Mouse (Mus musculus) right cerebral cortex, postnatal 14 days (tissue): Measurements from ENCODE around the gene Cpeb2.

Experiments used
- DNase-seq: peaks from one replicate; pipeline ENCODE4 v3.0.0; 2022

The Cpeb2 gene

DNA sequence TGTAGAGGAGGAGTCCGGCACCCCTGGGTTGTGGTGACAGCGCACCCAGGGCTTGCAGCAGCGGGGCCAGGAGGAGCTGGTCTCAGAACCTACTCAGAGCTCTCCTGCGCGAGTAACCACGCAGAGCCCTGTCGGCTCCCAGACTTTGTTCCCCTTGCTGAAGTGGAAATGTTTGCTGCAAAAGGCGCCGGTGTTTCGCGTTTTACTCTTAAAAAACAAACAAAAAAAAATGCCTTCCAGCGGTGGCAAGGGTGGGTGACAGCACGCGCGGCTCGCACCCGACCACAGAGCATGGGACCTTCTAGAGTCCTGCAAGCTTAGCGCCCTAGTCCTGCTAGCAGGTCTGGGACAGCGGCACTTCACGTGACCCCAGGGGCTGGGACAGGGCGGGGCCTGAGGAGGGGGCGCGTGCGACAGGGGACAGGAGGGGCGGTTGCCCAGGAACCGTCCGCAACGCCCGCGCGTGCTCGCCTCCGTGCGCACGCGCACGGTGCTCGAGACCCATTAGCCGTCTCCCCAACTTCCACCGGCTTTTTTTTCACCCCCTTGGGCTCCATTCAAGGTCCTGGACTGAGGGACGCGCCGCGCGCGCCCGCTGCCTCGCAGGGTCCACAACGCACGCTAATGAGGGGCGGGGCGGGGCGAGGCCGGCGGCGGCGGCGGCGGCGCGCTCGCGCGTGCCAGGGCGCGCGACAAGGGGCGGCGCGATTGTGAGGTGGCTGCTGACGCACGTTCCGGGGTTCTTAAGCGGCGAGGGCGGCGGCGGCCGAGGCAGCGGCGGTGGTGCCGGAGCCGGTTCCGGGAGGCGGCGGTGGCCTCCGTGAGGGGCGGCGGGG lies at the start of gene Cpeb2:
Gene Cpeb2, plus strand, starts transcription at position 691 of the 836 bp plus-strand sequence.
- peak; percentile 93 for DNase-seq

DNA sequence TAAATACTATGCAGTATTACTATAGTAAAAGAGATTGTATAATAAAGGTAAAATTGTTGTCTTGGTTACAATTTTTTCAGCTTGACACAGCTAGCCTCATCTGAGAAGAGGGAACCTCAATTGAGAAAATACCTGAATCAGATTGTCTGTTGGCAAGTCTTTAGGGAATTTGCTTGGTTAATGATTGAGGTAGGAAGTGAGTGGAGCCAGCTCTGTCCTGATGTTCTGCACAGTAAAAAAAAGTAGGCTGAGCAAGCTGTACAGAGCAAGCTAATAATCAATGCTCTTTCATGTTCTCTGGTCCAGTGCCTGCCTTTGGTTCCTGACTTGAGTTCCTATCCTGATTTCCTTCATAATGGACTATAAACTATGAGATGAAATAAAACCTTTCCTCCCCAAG lies 49.4 kb upstream of the Cpeb2 start:
- DNase-seq, result no peak

DNA sequence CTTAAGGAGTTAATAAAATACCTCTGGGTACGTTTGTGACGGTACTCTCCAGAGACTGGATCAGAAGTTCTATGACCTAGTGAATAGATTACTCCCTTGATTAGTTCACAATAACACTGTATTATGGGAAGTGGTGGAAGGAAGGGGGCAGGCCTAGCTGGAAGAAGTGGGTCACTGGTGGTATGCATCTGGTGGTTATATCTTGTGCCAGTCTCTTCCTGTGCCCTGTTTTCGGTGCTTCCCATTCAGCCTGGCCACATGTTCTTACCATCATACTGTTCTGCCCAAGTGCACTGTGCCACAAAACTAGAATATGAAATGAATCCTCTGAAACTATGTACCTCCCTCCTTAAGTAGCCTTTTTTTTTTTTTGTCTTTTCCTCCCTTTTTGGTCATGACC lies 48.1 kb upstream of the Cpeb2 start:
- DNase-seq, result no peak

DNA sequence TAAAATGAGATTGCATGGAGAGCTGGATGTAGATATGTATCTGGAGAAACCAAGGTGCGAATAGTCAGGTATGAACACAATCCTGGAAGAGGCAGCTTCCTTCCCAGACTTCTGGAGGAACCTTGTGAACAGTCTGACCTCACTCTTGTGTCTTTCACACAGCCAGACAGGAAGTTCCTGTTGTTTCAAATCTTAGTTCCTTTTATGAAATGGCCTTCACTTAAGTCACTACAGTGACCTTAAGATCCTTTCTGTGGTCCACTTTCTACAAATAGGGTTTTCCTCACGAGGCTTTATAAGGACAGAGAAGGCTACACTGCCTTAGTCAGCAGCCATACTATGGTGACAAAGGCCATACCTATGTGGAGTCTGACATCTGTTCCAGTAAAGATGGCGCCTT lies 47.5 kb upstream of the Cpeb2 start:
- no peak for DNase-seq

DNA sequence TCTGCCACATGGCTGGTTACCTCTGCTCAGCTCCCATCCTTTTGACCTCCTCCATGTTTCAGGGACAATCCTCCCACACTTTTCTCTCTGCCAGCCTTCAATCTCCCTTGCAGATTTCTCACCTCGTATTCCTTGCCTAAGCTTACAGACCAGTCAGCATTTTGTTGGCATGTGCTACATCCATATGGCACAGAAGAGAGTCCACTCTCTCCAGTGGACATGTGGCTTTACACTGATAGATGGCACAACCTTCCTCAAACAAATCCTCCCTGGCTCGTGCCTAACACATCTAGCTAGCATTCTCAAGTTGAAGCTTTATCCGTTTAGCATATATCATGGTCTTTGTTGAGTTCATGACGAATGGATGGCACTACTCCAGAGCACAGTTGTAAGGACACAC lies 32.3 kb upstream of the Cpeb2 start:
- DNase-seq, result no peak

DNA sequence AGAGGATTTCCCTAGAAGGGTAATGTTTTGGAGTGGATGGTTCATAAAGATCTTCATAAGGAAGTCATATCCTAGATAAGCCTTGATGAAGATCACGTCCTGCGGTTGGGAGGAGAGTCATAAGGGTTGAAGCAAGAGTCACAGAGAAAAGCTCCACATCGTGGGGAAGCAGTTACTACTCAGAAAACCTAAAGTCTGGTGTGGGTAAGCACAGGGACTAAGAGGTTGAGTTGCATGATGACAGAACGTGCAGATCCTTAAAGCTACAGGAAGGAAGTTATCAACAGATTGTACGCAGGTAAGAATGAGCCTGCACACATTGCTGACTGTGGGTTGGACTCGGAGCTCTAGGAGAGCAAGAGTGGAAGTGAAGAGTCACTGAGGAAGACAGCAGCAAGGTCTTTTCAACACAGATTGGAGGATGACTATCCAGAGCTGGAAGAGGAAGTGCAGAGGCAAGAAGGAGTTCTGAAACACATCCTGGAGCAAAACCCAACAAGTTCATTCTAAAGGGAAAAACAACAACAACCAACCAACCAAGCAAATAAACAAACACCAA lies 26.4 kb upstream of the Cpeb2 start:
- no peak for DNase-seq

- no peak for DNase-seq
These were observed 15.5 kb upstream of the Cpeb2 start for GRCm38 (mm10) chr5:43217468-43217867.

DNA sequence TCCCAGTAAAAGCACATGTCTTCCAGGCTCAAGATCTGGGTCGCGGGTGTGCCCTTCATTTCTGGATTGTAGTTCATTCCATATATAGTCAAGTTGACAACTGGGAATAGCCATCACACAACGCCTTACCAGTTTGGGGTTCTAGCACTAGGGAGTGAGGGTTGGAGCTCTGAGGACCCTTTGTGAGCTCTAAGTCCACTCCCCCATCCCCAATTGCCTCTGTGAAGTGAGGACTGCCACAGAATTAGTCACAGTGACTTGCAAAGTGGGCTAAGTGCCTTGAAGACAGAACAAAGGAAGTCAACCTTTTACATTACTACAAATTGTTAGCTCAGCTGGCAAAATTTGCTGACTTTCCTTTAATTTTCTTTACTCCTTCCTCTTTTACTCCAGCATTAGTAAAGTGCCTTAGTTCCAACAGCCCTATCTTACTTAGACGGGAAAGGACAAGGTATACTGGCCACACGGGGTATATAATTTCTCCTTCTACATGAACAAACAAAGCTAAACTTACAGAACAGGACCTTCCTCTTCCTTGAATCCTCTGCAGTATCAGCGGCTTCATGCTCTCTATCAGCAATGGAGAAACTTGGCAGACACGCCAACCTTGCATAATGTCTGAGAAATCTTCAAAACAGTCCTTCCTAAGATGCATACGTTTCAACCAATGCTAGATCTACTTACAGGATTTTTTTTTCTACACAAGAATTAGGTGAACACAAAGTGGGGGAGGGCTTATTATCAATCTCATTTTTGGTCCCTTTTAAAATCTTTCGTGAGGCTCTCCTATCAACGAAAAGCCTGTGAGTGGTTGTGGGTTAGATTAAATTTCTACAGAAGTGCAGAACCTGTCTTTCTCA lies 14.8 kb upstream of the Cpeb2 start:
- DNase-seq, result no peak

- DNase-seq, result no peak
These were observed 14.2 kb upstream of the Cpeb2 start for GRCm38 (mm10) chr5:43218847-43219132.

DNA sequence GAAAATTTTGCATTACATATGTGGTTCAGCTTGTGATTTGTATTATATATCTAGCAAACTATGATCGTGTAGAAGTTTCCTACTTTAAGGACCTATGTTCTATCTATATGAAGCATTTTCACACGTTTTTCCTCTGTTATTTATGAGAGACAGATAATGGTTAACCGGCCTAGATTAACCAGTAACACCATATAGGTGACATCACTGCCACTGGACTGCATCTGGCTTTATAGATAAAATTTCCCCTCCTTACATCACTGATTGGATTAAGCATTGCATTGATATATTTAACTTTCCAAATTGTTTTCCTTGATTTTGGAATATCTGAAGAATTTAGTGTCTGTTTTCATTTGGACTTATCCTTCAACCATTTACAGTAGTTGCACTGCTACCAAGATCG lies 9.6 kb upstream of the Cpeb2 start:
- DNase-seq, result no peak

- DNase-seq, result no peak
These were observed 8.7 kb upstream of the Cpeb2 start for GRCm38 (mm10) chr5:43224245-43224644.

DNA sequence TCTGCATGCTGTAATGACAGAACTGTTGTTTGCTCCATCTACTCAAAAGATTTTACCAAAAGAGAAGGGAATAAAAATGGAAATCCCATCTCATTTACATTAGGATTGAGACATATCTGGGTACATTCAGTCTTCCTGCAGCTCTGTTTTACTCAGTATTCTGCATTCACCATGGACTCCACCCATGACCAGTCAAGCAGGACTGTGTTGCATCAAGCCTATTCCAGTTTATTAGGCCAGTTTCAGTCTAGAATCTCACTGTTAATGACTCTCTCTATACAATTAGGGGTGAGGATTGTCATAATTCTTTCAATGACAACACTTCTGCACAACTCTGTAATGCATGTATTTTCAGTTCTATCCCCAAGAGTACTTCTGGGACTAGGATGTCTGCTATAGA lies 6.8 kb upstream of the Cpeb2 start:
- DNase-seq, result no peak

GRCm38 (mm10) chr5:43227607-43228006 lies 5.4 kb upstream of the Cpeb2 start:
- DNase-seq, result no peak

DNA sequence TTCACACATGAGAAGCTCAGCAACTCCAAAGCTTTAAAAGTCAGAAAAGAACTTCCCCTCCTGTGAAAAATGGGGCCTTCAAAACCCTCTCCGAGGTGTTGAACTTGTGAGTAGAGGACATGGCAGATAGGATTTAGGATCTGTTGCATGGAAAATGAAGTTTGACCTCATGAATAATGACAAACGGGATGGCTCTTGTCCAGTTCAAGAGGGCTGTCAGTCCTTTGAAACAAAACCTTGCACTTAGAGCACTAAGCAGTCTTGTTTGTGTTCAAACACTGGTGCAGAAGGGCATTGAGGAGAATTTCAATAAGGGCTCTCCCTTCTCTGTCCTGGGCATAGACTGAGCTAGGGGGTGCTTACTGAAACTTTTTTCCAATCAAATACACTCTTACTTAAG lies 1.9 kb upstream of the Cpeb2 start:
- no peak for DNase-seq

DNA sequence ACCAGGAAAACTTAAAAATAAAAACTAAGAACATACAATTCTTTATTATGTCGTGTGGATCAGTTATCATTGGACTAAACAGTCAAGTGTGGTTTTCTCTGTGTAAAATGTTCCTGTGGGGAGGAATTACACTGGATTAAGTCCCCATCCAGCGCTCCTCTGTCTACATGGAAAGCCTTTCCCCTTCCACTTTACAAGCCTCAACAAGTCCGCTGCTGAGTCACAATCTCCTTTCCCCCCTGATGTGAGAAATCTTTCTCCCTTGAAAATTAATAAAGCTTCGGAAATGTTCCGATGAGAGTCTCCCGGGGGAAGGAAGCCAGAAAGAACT lies 856 bp upstream of the Cpeb2 start:
- no peak for DNase-seq

DNA sequence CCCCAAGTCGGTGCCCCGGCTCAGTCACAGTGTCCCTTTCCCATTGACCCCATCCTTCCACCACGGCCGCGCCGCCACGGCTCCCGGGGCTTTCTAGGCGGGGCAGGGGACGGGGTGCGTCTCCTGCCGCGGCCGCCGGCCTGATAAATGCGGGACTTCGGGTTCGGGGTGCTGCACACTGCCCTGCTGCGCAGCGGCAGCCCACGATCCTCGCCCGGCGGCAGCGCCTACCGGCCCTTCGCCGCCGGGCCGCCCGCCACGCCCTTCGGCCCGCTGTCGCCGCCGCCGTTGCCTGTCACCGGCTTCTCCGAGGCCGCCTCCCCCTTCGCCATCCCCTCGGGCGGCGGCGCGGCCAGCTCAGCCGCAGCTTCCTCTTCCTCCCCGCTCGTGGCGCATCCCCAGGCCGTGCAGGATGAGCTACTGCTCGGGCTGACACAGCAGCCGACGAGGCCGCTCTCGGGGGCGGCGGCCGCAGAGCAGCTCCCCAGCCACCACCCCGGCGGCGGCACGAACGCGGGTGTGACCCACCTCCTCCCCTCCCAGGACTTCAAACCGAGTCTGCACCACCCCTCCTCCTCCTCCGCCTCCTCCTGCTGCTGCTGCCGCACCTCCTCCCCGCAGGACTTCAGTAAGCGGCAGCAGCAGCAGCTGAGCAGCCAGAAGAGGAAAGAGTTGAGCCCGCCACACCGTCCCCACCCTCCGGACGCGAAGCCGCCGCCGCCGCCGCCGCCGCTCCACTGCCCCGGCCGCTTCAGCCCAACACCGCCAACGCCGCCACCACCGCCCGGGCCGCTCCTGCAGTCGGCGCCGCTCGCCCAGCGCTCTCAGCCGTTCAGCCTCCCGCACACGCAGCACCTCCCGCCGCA lies 579 bp downstream of the Cpeb2 start:
- peak; percentile 77 for DNase-seq

DNA sequence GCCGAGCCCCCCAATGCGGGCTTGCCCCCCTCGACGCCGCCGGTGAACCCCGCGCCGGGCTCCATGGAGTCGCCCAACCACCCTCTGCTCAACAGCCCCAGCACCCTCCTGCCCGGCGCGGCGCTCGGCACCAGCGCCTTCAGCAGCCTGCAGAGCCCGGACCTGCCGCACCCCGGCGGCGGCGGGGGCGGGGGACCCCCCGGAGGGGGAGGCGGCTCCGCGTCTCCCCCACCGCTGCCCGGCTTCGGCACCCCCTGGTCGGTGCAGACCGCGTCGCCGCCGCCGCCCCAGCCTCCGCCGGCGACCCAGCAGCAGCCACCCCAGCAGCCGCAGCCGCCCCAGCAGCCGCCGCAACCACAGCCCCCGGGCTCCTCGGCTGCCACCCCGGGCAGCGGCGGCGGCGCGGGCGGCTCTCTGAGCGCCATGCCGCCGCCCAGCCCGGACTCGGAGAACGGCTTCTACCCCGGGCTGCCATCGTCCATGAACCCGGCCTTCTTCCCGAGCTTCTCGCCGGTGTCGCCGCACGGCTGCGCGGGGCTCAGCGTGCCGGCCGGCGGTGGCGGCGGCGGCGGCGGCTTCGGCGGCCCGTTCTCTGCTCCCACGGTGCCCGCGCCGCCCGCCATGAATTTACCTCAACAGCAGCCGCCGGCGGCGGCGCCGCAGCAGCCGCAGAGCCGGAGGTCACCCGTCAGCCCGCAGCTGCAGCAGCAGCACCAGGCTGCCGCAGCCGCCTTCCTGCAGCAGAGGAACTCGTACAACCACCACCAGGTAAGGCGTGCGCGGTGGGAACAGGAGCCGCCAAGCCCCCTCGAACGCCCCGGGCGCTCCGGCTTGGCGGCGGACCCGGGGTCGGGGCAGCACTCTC lies 1.6 kb downstream of the Cpeb2 start:
- peak; percentile 50 for DNase-seq

DNA sequence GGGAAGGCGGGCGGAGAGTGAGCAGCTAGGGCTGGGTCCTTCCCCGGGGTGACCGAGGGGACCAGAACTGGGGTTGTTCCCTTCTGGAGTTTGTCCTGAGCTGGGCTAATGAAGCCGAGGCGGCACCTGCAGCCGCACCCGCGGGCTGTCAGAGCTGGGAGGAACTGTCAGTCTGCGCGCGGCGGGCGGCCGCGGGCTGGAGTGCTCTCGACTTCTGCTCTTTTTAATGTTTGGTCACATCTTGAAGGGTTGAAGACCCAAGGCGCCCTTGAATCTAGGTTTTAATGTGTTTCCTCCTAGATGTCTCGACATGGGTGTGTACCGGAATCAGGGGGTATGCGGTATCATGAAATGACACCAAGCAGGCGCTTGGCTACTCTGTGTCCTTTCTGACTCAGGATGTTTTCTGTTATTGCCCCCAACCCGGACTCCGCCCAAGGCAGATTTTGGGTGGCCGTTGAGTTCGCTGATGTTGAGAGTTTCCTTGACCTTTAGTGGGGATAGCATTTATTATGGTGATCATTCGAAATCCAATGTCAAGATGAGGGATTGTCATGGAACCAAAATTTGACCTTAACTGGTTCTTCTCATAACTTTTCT lies 2.3 kb downstream of the Cpeb2 start:
- peak; percentile 44 for DNase-seq

DNA sequence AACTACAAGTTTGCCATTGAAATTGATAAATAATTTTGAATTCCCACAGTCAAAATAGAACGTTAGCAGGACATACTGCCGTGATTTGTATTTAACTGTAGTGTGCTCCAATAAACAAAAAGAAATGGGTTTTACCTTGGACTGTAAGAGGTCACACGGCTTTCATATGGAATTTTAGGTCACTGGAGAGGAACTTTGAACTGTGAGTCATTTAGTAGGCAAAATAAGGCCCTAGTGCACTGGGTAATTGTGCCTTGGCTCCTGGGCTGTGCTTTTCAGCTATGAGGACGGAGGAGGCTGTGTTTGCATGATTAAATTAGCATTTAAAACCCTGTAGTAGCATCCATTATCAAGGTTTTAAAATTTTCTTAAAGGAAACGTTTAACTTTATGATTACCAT lies 3.0 kb downstream of the Cpeb2 start:
- DNase-seq, result no peak

DNA sequence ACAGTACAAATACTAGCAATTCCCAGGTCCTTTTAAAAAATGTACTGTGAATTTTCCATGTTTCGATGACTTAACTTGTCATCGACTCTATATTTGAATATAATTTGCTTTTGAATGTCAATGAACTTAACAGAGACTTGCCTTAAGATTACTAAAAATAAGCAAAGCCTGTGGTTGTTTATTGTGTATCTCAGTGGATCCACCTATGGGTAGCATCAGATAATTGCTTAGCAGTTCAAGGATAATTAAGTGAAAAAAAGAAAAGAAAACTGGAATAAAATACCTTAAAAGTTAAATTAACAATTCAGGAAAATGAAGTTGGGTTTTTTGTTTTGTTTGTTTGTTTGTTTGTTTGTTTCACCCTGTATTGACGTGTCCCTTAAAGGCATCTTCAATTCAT lies 3.5 kb downstream of the Cpeb2 start:
- no peak for DNase-seq

- peak; percentile 13 for DNase-seq
These were observed 4.3 kb downstream of the Cpeb2 start for GRCm38 (mm10) chr5:43237238-43237637.
